Mouse (Mus musculus) layer of hippocampus, adult 8-10 months (tissue): ENCODE data around the gene Prss40. TPM values are rescaled to one million over a fixed set of nuclear protein-coding genes. Genes with fewer than 3 reads are reported as not detected.
"Not testable (repeated sequence)": the region's sequence is repeated elsewhere in the genome, so short reads cannot be mapped to it uniquely, and the experiment has no call there.

ENCODE experiments used
- DNase-seq, 2 experiments: peaks; one replicate each; pipeline ENCODE4 v3.0.0; 2022; ENCODE audit warnings: low spot score in 2 of 2
- total RNA-seq, 4 experiments: library from RNA; stranded (reverse); gene quantifications; 2 replicates each; pipeline ENCODE4 v1.2.4; 2022

Gene Prss40
- total RNA-seq, 4 experiments from 2014 or later = not detected

DNA sequence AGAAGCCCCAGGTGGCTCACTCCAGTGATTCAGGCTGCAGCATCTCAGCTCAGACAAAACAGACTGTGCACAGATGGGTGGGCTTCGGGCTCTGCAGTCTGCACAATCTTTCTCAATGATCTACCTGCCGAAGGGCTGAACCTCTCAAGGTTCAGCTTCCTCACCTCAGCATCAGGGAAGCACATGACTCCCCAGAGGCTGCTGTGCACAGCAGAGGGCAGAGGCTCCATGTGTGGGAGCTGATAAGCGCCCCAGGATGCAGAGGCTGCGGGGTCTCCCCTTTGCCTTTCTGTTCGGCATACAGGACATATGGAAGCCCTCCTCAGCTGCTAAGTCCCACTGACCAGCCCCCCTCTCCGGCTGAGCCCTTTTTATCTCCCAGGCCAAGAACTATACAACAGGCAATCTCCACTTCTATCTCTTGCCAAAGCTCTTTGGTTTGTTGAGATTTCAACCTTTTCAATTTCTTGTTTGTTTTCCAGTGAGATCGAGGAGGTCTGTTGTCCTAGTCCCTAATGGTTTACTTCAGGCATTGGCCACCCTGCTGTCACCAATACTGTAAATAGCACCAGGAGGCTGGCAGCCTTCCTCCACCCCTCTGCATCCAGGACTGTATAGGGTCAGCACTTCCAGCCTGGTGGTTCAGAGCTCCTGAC, 25.6 kb downstream of the Prss40 start, which contains the start of gene Cfc1:
Gene Cfc1, plus strand, starts transcription at position 606 of the 656 bp plus-strand sequence.
- DNase-seq = not testable (repeated sequence)

GRCm38 (mm10) chr1:34534574-34534973, 26.2 kb downstream of the Prss40 start:
- DNase-seq = not testable (repeated sequence)

GRCm38 (mm10) chr1:34523647-34524046, 37.1 kb downstream of the Prss40 start:
- no peak for DNase-seq

- no peak for DNase-seq
Measured at GRCm38 (mm10) chr1:34522850-34523244, 37.9 kb downstream of the Prss40 start.

- DNase-seq = no peak
Measured at GRCm38 (mm10) chr1:34522205-34522849, 38.4 kb downstream of the Prss40 start.

- DNase-seq = no peak
Measured at GRCm38 (mm10) chr1:34518259-34518658, 42.5 kb downstream of the Prss40 start.

DNA sequence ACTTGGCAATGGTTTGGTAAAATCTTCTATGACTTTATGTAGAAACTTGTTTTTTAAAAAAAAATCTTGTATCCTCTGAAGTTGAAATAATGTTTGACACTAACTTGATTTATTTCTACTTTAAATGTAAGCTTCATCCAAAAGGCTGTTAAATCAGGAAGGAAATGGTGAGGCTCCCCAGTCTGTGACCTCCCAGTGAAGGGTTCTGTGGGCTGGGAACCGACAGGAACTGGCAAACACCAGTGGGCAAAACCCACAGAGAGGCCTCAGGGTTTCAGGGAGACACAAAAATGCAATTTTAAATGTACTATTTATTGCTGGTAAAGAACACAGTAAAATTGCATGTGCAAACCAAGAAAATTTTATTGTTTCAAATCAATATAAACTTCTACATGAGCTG, 42.9 kb downstream of the Prss40 start:
- DNase-seq = not testable (repeated sequence)

GRCm38 (mm10) chr1:34517297-34517696, 43.4 kb downstream of the Prss40 start:
- DNase-seq = not testable (repeated sequence)

GRCm38 (mm10) chr1:34516595-34516994, 44.1 kb downstream of the Prss40 start:
- DNase-seq = no peak

- DNase-seq = no peak
Measured at GRCm38 (mm10) chr1:34513068-34513467, 47.7 kb downstream of the Prss40 start.

- DNase-seq = peak in 1 of 2 experiments; percentile 34
Measured at GRCm38 (mm10) chr1:34511027-34511426, 49.7 kb downstream of the Prss40 start.

GRCm38 (mm10) chr1:34510575-34510981, 50.2 kb downstream of the Prss40 start:
- no peak for DNase-seq

GRCm38 (mm10) chr1:34507986-34508385, 52.8 kb downstream of the Prss40 start:
- no peak for DNase-seq

- no peak for DNase-seq
Measured at GRCm38 (mm10) chr1:34505970-34506551, 54.7 kb downstream of the Prss40 start.

- DNase-seq = no peak
Measured at GRCm38 (mm10) chr1:34505307-34505706, 55.4 kb downstream of the Prss40 start.

GRCm38 (mm10) chr1:34502991-34503390, 57.8 kb downstream of the Prss40 start:
- no peak for DNase-seq

Other genes with a start within 250 kb of the Prss40 start
- gene Ccdc115, start 121.3 kb downstream of the Prss40 start, total RNA-seq = 10 to 100 TPM; 16.0 to 20.6 (median 17.9) TPM
- gene Imp4, start 121.1 kb downstream of the Prss40 start, total RNA-seq = 10 to 100 TPM; 32.3 to 36.9 (median 33.4) TPM
- 10 to 100 TPM in 1 of 4 experiments, 1 to 10 TPM in 3; 5.0 to 11.9 (median 8.9) TPM for gene Ptpn18, start 101.2 kb downstream of the Prss40 start, total RNA-seq
- not detected for gene Prss39, start 62.5 kb downstream of the Prss40 start, total RNA-seq
- not detected for gene Cfc1, start 25.3 kb downstream of the Prss40 start, total RNA-seq
- gene Amer3, start 18.7 kb upstream of the Prss40 start, total RNA-seq = 10 to 100 TPM; 33.5 to 37.0 (median 34.7) TPM